Mouse (Mus musculus) CH12.LX (cell line): ENCODE data around the gene Babam2. TPM values are rescaled to one million over a fixed set of nuclear protein-coding genes. Genes with fewer than 3 reads are reported as not detected.

ENCODE experiments used
- DNase-seq: peaks from one replicate; pipeline ENCODE4 v3.0.0-alpha.2; 2013; ENCODE audit errors: extremely low read depth
- H3K27ac ChIP-seq: 2 replicates; pipeline ENCODE4 v1.5.1; 2012; ENCODE audit warnings: low read depth, mild to moderate bottlenecking, control low read depth, moderate library complexity; ENCODE audit not compliant: insufficient read depth
- H3K27me3 ChIP-seq: replicated peaks from 2 replicates; pipeline ENCODE3; 2012; ENCODE audit warnings: inconsistent platforms
- H3K36me3 ChIP-seq, 2 experiments: replicated peaks in 1 of 2; 2 replicates each; pipeline versions ENCODE3 to v1.6.1; 2012; ENCODE audit warnings: inconsistent platforms in 1 of 2, low read length in 1 of 2, mild to moderate bottlenecking in 1 of 2, mixed read lengths in 1 of 2, moderate library complexity in 1 of 2; ENCODE audit not compliant: control insufficient read depth in 1 of 2, insufficient read depth in 1 of 2
- H3K4me1 ChIP-seq, 2 experiments: 2 replicates each; pipeline ENCODE4 v1.6.1; 2012; ENCODE audit warnings: inconsistent platforms in 1 of 2, moderate library complexity in 1 of 2; ENCODE audit not compliant: insufficient read depth in 2 of 2, control insufficient read depth in 1 of 2
- H3K4me2 ChIP-seq: 2 replicates; pipeline ENCODE4 v1.6.1; 2012; ENCODE audit warnings: low read depth, mild to moderate bottlenecking, control low read depth; ENCODE audit not compliant: poor library complexity, insufficient read depth, severe bottlenecking
- H3K4me3 ChIP-seq, 3 experiments: fragments of 150-350 bp in 1 of 3; sonication (generic) in 1 of 3; replicated peaks in 1 of 3; 2 replicates each; pipeline versions ENCODE3 to v1.5.1; 2011 to 2012; ENCODE audit warnings: low read depth in 2 of 3, low read length in 2 of 3, mild to moderate bottlenecking in 2 of 3, moderate library complexity in 2 of 3, control low read depth in 1 of 3, improper control_type of control experiment in 1 of 3, inconsistent platforms in 1 of 3, mixed read lengths in 1 of 3; ENCODE audit not compliant: poor library complexity in 1 of 3
- H3K79me2 ChIP-seq: replicated peaks from 2 replicates; pipeline ENCODE4 v1.6.1; 2012; ENCODE audit warnings: mild to moderate bottlenecking, moderate library complexity; ENCODE audit not compliant: control insufficient read depth, poor library complexity, insufficient read depth, severe bottlenecking; ENCODE audit errors: extremely low read depth
- H3K9ac ChIP-seq: 2 replicates; pipeline ENCODE4 v1.6.1; 2012; ENCODE audit warnings: low read depth, mild to moderate bottlenecking, control low read depth, moderate library complexity; ENCODE audit not compliant: insufficient read depth
- H3K9me3 ChIP-seq: replicated peaks from 2 replicates; pipeline ENCODE3; 2012; ENCODE audit warnings: low read length, inconsistent platforms, mixed read lengths
- BHLHE40 ChIP-seq: IDR thresholded peaks from 2 replicates; pipeline ENCODE4 v1.6.1; 2011; ENCODE audit warnings: mild to moderate bottlenecking, low read depth, low read length, improper control_type of control experiment
- CHD1 ChIP-seq: IDR thresholded peaks from 2 replicates; pipeline ENCODE4 v1.6.1; 2012; ENCODE audit warnings: low read depth, low read length, improper control_type of control experiment, inconsistent platforms
- CHD2 ChIP-seq: IDR thresholded peaks from 2 replicates; pipeline ENCODE4 v1.6.1; 2011; ENCODE audit warnings: low read length, improper control_type of control experiment
- CTCF ChIP-seq, 2 experiments: IDR thresholded peaks in 1 of 2; conservative IDR thresholded peaks in 1 of 2; 2 replicates each; pipeline ENCODE4 v1.5.1; 2011 to 2012; ENCODE audit warnings: low read depth in 2 of 2, low read length in 2 of 2, improper control_type of control experiment in 1 of 2, inconsistent platforms in 1 of 2, mild to moderate bottlenecking in 1 of 2, moderate library complexity in 1 of 2
- ELF1 ChIP-seq: IDR thresholded peaks from 2 replicates; pipeline ENCODE4 v1.6.1; 2014; ENCODE audit warnings: low read depth, mild to moderate bottlenecking, inconsistent platforms, low read length, improper control_type of control experiment
- ETS1 ChIP-seq: conservative IDR thresholded peaks from 2 replicates; pipeline ENCODE4 v1.6.1; 2012; ENCODE audit warnings: low read depth, mild to moderate bottlenecking, inconsistent platforms, low read length, improper control_type of control experiment, moderate library complexity
- HCFC1 ChIP-seq: IDR thresholded peaks from 2 replicates; pipeline ENCODE4 v1.6.1; 2012; ENCODE audit warnings: low read depth, mild to moderate bottlenecking, inconsistent platforms, low read length, improper control_type of control experiment
- JUN ChIP-seq: IDR thresholded peaks from 2 replicates; pipeline ENCODE4 v1.6.1; 2011; ENCODE audit warnings: low read depth, mild to moderate bottlenecking, low read length, improper control_type of control experiment, moderate library complexity; ENCODE audit not compliant: insufficient read depth
- KAT2A ChIP-seq: IDR thresholded peaks from 2 replicates; pipeline ENCODE4 v1.6.1; 2012; ENCODE audit warnings: low read length, improper control_type of control experiment, inconsistent platforms; ENCODE audit not compliant: insufficient replicate concordance
- MAFK ChIP-seq: IDR thresholded peaks from 2 replicates; pipeline ENCODE4 v1.6.1; 2011; ENCODE audit warnings: low read length, improper control_type of control experiment; ENCODE audit not compliant: insufficient replicate concordance
- MAZ ChIP-seq: IDR thresholded peaks from 2 replicates; pipeline ENCODE4 v1.6.1; 2012; ENCODE audit warnings: low read depth, mild to moderate bottlenecking, inconsistent platforms, low read length, improper control_type of control experiment, moderate library complexity
- MYC ChIP-seq: IDR thresholded peaks from 2 replicates; pipeline ENCODE4 v1.6.1; 2011; ENCODE audit warnings: low read depth, mild to moderate bottlenecking, improper control_type of control experiment, low read length
- NELFE ChIP-seq: IDR thresholded peaks from 2 replicates; pipeline ENCODE4 v1.6.1; 2011; ENCODE audit warnings: low read depth, low read length, improper control_type of control experiment
- PAX5 ChIP-seq: IDR thresholded peaks from 2 replicates; pipeline ENCODE4 v1.6.1; 2012; ENCODE audit warnings: low read length, inconsistent platforms, mixed read lengths
- POLR2A ChIP-seq: IDR thresholded peaks from 2 replicates; pipeline ENCODE4 v1.6.1; 2011; ENCODE audit warnings: low read depth, mild to moderate bottlenecking, improper control_type of control experiment, low read length
- POLR2AphosphoS2 ChIP-seq: IDR thresholded peaks from 2 replicates; pipeline ENCODE4 v1.6.1; 2011; ENCODE audit warnings: low read depth, low read length, improper control_type of control experiment
- SIN3A ChIP-seq: IDR thresholded peaks from 2 replicates; pipeline ENCODE4 v1.6.1; 2012; ENCODE audit warnings: low read length, improper control_type of control experiment, inconsistent platforms
- TBP ChIP-seq: conservative IDR thresholded peaks from 2 replicates; pipeline ENCODE4 v1.6.1; 2011; ENCODE audit warnings: low read depth, low read length, improper control_type of control experiment
- TCF12 ChIP-seq: IDR thresholded peaks from 2 replicates; pipeline ENCODE4 v1.6.1; 2014; ENCODE audit warnings: low read depth, mild to moderate bottlenecking, inconsistent platforms, low read length, improper control_type of control experiment
- ZC3H11A ChIP-seq: IDR thresholded peaks from 2 replicates; pipeline ENCODE4 v1.6.1; 2012; ENCODE audit warnings: low read depth, mild to moderate bottlenecking, inconsistent platforms, low read length, improper control_type of control experiment
- ZMIZ1 ChIP-seq: IDR thresholded peaks from 2 replicates; pipeline ENCODE4 v1.6.1; 2012; ENCODE audit warnings: low read depth, mild to moderate bottlenecking, inconsistent platforms, low read length, improper control_type of control experiment
- ZNF384 ChIP-seq: IDR thresholded peaks from 2 replicates; pipeline ENCODE4 v1.6.1; 2012; ENCODE audit warnings: low read depth, low read length, improper control_type of control experiment, inconsistent platforms
- dilution Hi-C: fragments of 300-500 bp; cut with MboI; formaldehyde crosslinking; loops from 2 replicates; pipeline ENCODE4 v1.14.3; 2020; ENCODE audit warnings: low sequenced_read_pairs; ENCODE audit not compliant: extremely low pct_unique_long_range_greater_than_20kb, extremely low pct_ligation_motif_present
- in situ Hi-C: fragments of 300-500 bp; cut with MboI; formaldehyde crosslinking; loops from 3 replicates; pipeline ENCODE4 v1.14.3; 2019; ENCODE audit warnings: low sequenced_read_pairs, low pct_ligation_motif_present, low pct_unique_long_range_greater_than_20kb, mixed read lengths
- polyA plus RNA-seq: library from polyadenylated mRNA; unstranded; fragments of >175 nt; gene quantifications from 2 replicates; pipeline ENCODE4 v1.2.1, GENCODE M21; 2012; ENCODE audit warnings: low read depth; ENCODE audit not compliant: insufficient read length
- total RNA-seq, 2 experiments: library from RNA; depleted of rRNA; stranded (reverse); fragments of 300-350 nt in 1 of 2; fragments of >200 nt in 1 of 2; gene quantifications; 2 replicates each; pipeline ENCODE4 v1.2.3; 2012 to 2014

Babam2 gene
- total and polyA plus RNA-seq, 3 experiments = 38.2 to 78.0 (median 39.8) TPM

- no peak for DNase-seq
- H3K9ac ChIP-seq = no peak overlapping the region
- in situ Hi-C loops = no loop called here
- H3K9me3 ChIP-seq = no peaks in the 10 kb centered on the region
- TF ChIP-seq ZMIZ1 (no peak), ZNF384 (no peak), ZC3H11A (no peak), POLR2A (no peak), HCFC1 (no peak), CHD2 (no peak), PAX5 (no peak), TBP (no peak), CHD1 (no peak)
- dilution Hi-C loops = no loop called here
- H3K27ac ChIP-seq = no peak overlapping the region
- no peaks in the 10 kb centered on the region for H3K79me2 ChIP-seq
- no peaks in the 10 kb centered on the region for H3K27me3 ChIP-seq
- no peak overlapping the region for H3K4me2 ChIP-seq
- no peak overlapping the region for H3K4me3 ChIP-seq
- peaks cover 0 to 10% of the 10 kb centered on the region in 2 experiments; a peak in 1 of 4 replicates for H3K4me1 ChIP-seq
- no peaks in the 10 kb centered on the region for H3K36me3 ChIP-seq
Observed at GRCm38 (mm10) chr5:31936523-31936922, 239.0 kb downstream of the Babam2 start.

GRCm38 (mm10) chr5:31940876-31941275 is 243.4 kb downstream of the Babam2 start:
- DNase-seq = no peak
- dilution Hi-C loops = no loop called here
- H3K4me1 ChIP-seq = peaks cover 0 to 18% of the 10 kb centered on the region in 2 experiments; a peak in 2 of 4 replicates
- H3K4me2 ChIP-seq = no peak overlapping the region
- no peak overlapping the region for H3K4me3 ChIP-seq
- H3K79me2 ChIP-seq = no peaks in the 10 kb centered on the region
- H3K27me3 ChIP-seq = no peaks in the 10 kb centered on the region
- H3K27ac ChIP-seq = no peak overlapping the region
- TF ChIP-seq MAFK (no peak), ETS1 (no peak)
- in situ Hi-C loops = no loop called here
- H3K9me3 ChIP-seq = no peaks in the 10 kb centered on the region
- H3K9ac ChIP-seq = no peak overlapping the region
- H3K36me3 ChIP-seq = peaks cover 0 to 1% of the 10 kb centered on the region in 2 experiments

GRCm38 (mm10) chr5:31947185-31947584 is 249.7 kb downstream of the Babam2 start:
- dilution Hi-C loops = no loop called here
- no peak overlapping the region for H3K27ac ChIP-seq
- H3K4me1 ChIP-seq = peaks cover 0 to 2% of the 10 kb centered on the region in 2 experiments; a peak in 2 of 4 replicates
- TF ChIP-seq MYC (no peak), PAX5 (no peak), MAZ (no peak), CHD2 (no peak), ELF1 (no peak), BHLHE40 (no peak), TCF12 (no peak), POLR2AphosphoS2 (no peak), CTCF (conservative IDR thresholded peaks at IDR 0.05 in 1 of 2, IDR thresholded peaks at IDR 0.05 in 1 of 2; ENCODE audit: low read depth in 2 of 2, low read length in 2 of 2) (no peak), JUN (no peak), ETS1 (no peak), KAT2A (no peak), NELFE (no peak), ZNF384 (no peak), SIN3A (no peak), POLR2A (no peak), MAFK (no peak)
- H3K4me2 ChIP-seq = no peak overlapping the region
- H3K9me3 ChIP-seq = no peaks in the 10 kb centered on the region
- H3K27me3 ChIP-seq = no peaks in the 10 kb centered on the region
- in situ Hi-C loops = no loop called here
- no peak overlapping the region for H3K4me3 ChIP-seq
- no peaks in the 10 kb centered on the region for H3K79me2 ChIP-seq
- DNase-seq = no peak
- H3K36me3 ChIP-seq = peaks cover 0 to 1% of the 10 kb centered on the region in 2 experiments
- no peak overlapping the region for H3K9ac ChIP-seq
